Mouse (Mus musculus) myocyte (in vitro differentiated cells): ENCODE data around the gene Tceanc.

Experiments
- CEBPB ChIP-seq: IDR thresholded peaks from 2 replicates; pipeline ENCODE4 v1.6.1; 2011; ENCODE audit warnings: mild to moderate bottlenecking, moderate library complexity; ENCODE audit not compliant: poor library complexity, insufficient read depth, severe bottlenecking
- MAX ChIP-seq: IDR thresholded peaks from one replicate; pipeline ENCODE4 v1.6.1; 2011; ENCODE audit warnings: low read depth, mild to moderate bottlenecking, control low read depth
- MYOD1 ChIP-seq, 3 experiments: IDR thresholded peaks; one replicate each; pipeline ENCODE4 v1.6.1; 2011; ENCODE audit warnings: control low read depth in 2 of 3, low read depth in 2 of 3, mild to moderate bottlenecking in 2 of 3, moderate library complexity in 1 of 3; ENCODE audit not compliant: insufficient read length in 2 of 3, control insufficient read depth in 1 of 3
- MYOG ChIP-seq, 3 experiments: IDR thresholded peaks; one replicate each; pipeline ENCODE4 v1.6.1; 2011; ENCODE audit warnings: control low read depth in 2 of 3, low read depth in 2 of 3, mild to moderate bottlenecking in 2 of 3; ENCODE audit not compliant: insufficient read length in 2 of 3, control insufficient read depth in 1 of 3, insufficient read depth in 1 of 3
- POLR2A ChIP-seq: IDR thresholded peaks from one replicate; pipeline ENCODE4 v1.6.1; 2011; ENCODE audit warnings: low read depth, mild to moderate bottlenecking, control low read depth, moderate library complexity; ENCODE audit not compliant: insufficient read length
- POLR2AphosphoS2 ChIP-seq: IDR thresholded peaks from one replicate; pipeline ENCODE4 v1.6.1; 2011; ENCODE audit warnings: low read depth, control low read depth; ENCODE audit not compliant: insufficient read length
- SRF ChIP-seq: IDR thresholded peaks from one replicate; pipeline ENCODE4 v1.6.1; 2011; ENCODE audit warnings: low read depth; ENCODE audit not compliant: control insufficient read depth, insufficient read length
- TCF12 ChIP-seq: IDR thresholded peaks from one replicate; pipeline ENCODE4 v1.6.1; 2011; ENCODE audit warnings: mild to moderate bottlenecking, control low read depth; ENCODE audit not compliant: poor library complexity, insufficient read depth, severe bottlenecking
- USF1 ChIP-seq: IDR thresholded peaks from one replicate; pipeline ENCODE4 v1.6.1; 2011; ENCODE audit warnings: low read depth, mild to moderate bottlenecking, control low read depth, moderate library complexity

GRCm38 (mm10) chrX:166512071-166512470 lies 6.3 kb downstream of the Tceanc start:
- no peak for TF ChIP-seq MAX
- TF ChIP-seq POLR2AphosphoS2: no peak
- no peak for TF ChIP-seq USF1
- TF ChIP-seq POLR2A: no peak
- TF ChIP-seq CEBPB: no peak
- TF ChIP-seq MYOD1 (IDR thresholded peaks at IDR 0.05; ENCODE audit: control insufficient read depth in 1 of 3, insufficient read length in 2 of 3, low read depth in 2 of 3): no peak
- no peak for TF ChIP-seq TCF12
- TF ChIP-seq SRF: no peak
- no peak for TF ChIP-seq MYOG (IDR thresholded peaks at IDR 0.05; ENCODE audit: control insufficient read depth in 1 of 3, insufficient read depth in 1 of 3, insufficient read length in 2 of 3, low read depth in 2 of 3)
